Mouse (Mus musculus) G1E (cell line): Measurements from ENCODE around the gene Nt5c3.

Experiments used
- CTCF ChIP-seq: IDR thresholded peaks from 2 replicates; pipeline ENCODE4 v1.5.1; 2012; ENCODE audit warnings: low read depth, low read length, inconsistent platforms, mixed read lengths
- GATA1 ChIP-seq: IDR thresholded peaks from 2 replicates; pipeline ENCODE4 v1.6.1; 2012; ENCODE audit warnings: borderline replicate concordance, low read length, inconsistent platforms, mixed read lengths
- POLR2AphosphoS5 ChIP-seq: IDR thresholded peaks from 2 replicates; pipeline ENCODE4 v1.6.1; 2012; ENCODE audit warnings: low read depth, low read length, inconsistent platforms; ENCODE audit not compliant: insufficient replicate concordance
- TAL1 ChIP-seq: conservative IDR thresholded peaks from 2 replicates; pipeline ENCODE4 v1.6.1; 2012; ENCODE audit warnings: low read depth, low read length, inconsistent platforms, mixed read lengths

GRCm38 (mm10) chr6:56903831-56904230, 19.9 kb downstream of the Nt5c3 start:
- TF ChIP-seq CTCF (no peak), GATA1 (no peak), POLR2AphosphoS5 (no peak), TAL1 (no peak)
